Mouse (Mus musculus): ENCODE measurements at regions not wholly inside any gene's neighbourhood (a gene's known extent, or its start where the extent isn't known, plus 50 kb on each side); places are given as distances from the start of the nearest gene placed in this dataset.

- Histone ChIP-seq H3K9ac (replicated peaks) (no peak overlapping the region), H3K27me3 (peaks cover 24% of the 10 kb centered on the region), H3K4me1 (peaks cover 19% of the 10 kb centered on the region), H3K9me3 (no peaks in the 10 kb centered on the region), H3K27ac (replicated peaks) (no peak overlapping the region), H3K4me2 (replicated peaks) (no peak overlapping the region), H3K36me3 (no peaks in the 10 kb centered on the region), H3K4me3 (no peak overlapping the region)
- ATAC-seq (ENCODE audit: low FRiP score, low read depth) = no peak
- WGBS = 25% methylated on average over 13 of the region's 13 CpGs
These were observed 79.2 kb upstream of the Jarid2 start for GRCm38 (mm10) chr13:44650052-44650451.

DNA sequence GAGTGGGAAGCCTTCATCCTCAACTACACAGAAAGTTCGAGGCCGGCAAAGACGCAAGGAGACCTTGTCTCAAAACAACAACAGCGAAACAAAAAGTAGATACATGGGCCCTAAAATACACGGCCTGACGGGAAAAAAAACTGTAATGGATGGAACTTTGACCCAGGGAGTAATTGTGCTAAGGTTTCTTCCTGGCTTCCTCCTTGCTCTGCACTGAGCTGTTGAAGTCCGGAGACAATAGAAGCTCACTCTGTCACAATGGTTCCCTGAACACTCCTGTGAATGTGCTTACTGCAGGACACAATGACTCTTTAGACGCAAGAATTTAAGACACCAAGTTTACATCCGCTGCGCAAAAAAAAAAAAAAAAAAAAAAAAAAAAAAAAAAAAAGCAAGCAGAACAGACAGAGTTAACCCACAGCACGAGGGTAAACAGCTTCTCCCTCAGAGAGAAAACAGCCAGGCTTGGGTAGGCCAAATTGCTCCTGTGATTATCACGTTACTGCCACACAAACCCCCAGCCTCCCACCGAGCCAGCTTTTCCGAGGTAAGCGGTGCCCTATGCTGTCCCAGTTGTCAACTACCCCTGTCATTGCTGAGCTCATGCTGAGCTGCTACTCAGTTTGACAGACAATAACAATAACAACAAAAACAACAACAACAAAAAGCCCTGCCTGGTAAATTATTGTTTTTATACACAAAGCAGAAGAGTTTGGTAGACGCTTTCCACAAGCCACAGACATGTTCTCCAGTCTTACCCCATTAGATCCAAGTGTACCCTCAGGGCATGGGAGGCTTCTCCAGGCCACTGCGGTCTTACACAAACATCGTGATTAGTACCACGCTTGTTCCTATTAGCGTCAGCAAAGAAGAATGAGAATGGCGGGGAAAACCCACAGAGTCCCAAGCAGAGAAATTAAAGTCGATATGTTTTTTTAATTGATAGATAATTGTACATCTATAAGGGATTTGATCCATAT, 77.7 kb upstream of the Jarid2 start:
- ATAC-seq (ENCODE audit: low FRiP score, low read depth) = no peak
- Histone ChIP-seq H3K9me3 (no peaks in the 10 kb centered on the region), H3K9ac (replicated peaks) (no peak overlapping the region), H3K4me1 (peaks cover 19% of the 10 kb centered on the region), H3K27me3 (peaks cover 24% of the 10 kb centered on the region), H3K4me2 (replicated peaks) (no peak overlapping the region; the same call in 1 of the 2 replicates), H3K4me3 (no peak overlapping the region), H3K36me3 (no peaks in the 10 kb centered on the region), H3K27ac (replicated peaks) (no peak overlapping the region)
- 12% methylated on average over 22 of the region's 22 CpGs for WGBS

DNA sequence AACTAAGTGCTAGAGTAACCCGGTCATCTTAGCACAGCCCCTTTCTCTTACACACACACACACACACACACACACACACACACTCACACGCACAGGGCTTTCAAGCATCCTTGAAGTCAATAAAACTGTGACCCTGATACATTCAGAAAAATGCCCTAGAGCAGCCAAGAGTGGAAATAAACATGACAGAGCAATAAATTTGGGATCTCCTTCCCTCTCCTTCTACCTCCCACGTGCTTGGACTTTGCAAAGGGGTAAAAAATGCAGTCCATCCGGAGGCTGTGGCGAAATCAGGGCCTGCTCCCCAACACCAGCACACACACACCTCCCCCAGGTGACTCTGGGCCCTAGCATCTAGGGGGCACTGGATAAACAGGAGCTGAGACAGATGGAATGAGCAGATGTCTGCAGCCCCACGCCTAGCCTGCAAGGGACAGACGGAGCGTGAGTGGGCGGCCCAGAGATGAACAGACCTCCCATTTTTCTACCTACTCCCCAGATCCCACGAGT, 71.3 kb upstream of the Jarid2 start:
- Histone ChIP-seq H3K9ac (replicated peaks) (no peak overlapping the region), H3K4me1 (no peaks in the 10 kb centered on the region), H3K27ac (replicated peaks) (no peak overlapping the region), H3K4me2 (replicated peaks) (no peak overlapping the region), H3K27me3 (peaks cover 5% of the 10 kb centered on the region; the same call in 1 of the 2 replicates), H3K9me3 (no peaks in the 10 kb centered on the region), H3K4me3 (no peak overlapping the region), H3K36me3 (no peaks in the 10 kb centered on the region)
- ATAC-seq (ENCODE audit: low FRiP score, low read depth) = no peak
- WGBS = 74% methylated on average over 10 of the region's 10 CpGs

DNA sequence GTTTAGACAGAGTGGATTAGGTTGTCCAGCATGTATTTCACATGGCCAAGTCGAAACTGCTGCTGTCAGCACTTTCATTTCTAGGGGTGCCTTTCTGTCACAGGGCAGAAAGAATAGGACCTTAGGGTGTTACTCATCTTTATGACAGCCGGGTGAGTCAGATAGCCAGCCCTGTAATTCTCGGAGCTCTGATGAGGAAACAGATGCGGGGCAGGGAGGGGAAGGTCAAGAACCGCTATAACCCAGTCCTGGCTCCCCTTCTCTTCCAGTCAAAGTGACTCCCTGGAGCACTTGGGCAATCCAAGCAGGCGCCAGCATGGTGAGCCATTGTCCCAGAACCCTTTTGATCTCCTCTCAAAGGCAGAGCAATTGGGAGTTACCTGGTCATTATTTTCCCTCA, 69.4 kb upstream of the Jarid2 start:
- Histone ChIP-seq H3K36me3 (no peaks in the 10 kb centered on the region), H3K27ac (replicated peaks) (no peak overlapping the region), H3K4me3 (no peak overlapping the region), H3K9ac (replicated peaks) (no peak overlapping the region), H3K27me3 (peaks cover 5% of the 10 kb centered on the region; the same call in 1 of the 2 replicates), H3K4me2 (replicated peaks) (no peak overlapping the region), H3K9me3 (no peaks in the 10 kb centered on the region), H3K4me1 (no peaks in the 10 kb centered on the region)
- 73% methylated on average over 6 of the region's 6 CpGs for WGBS
- ATAC-seq (ENCODE audit: low FRiP score, low read depth) = no peak

DNA sequence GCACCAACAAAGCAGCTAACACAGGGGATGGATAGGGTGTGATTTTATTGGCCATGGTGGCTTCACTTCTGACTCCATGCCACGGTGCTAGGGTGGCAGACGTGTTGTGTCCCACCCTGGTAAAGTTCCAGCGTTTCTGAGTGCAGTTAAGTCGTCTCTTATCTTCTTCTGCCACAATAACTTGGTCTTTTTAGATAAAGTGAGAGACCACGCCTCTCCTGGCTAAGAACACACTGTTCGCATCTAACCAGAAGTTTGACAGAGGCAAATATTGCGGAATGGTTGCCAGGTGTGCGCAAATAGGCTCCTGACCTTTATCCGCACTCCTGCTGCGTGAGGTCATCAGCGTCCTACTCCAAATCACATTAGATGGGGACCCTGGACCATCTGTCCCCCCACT, 66.2 kb upstream of the Jarid2 start:
- Histone ChIP-seq H3K36me3 (no peaks in the 10 kb centered on the region), H3K4me1 (no peaks in the 10 kb centered on the region), H3K9me3 (no peaks in the 10 kb centered on the region), H3K27me3 (peaks cover 5% of the 10 kb centered on the region; the same call in 1 of the 2 replicates), H3K4me3 (no peak overlapping the region), H3K9ac (replicated peaks) (no peak overlapping the region), H3K4me2 (replicated peaks) (no peak overlapping the region), H3K27ac (replicated peaks) (no peak overlapping the region)
- ATAC-seq (ENCODE audit: low FRiP score, low read depth) = no peak
- WGBS = 87% methylated on average over 11 of the region's 11 CpGs

DNA sequence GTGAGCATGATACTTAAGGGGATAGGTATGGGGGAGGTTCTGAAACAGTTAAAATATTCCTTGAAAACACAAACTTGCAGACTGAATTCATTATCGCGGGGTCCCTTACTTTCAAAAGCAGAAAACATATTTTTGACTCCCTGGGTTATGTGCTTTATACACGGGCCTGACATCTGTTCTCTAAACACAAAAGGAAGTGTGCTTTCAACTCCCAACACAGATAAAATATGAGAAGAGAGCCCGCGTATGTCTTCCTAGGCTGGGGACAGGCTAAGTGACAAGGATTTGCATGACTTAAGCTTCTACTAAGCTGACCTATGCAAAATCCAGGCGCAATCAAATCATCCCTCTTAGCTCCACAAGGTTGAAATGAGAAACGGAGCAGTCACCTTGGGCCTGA, 65.5 kb upstream of the Jarid2 start:
- no peak overlapping the region for H3K4me3 ChIP-seq
- no peak for ATAC-seq (ENCODE audit: low FRiP score, low read depth)
- H3K27ac ChIP-seq (replicated peaks) = no peak overlapping the region
- peaks cover 5% of the 10 kb centered on the region; the same call in 1 of the 2 replicates for H3K27me3 ChIP-seq
- H3K4me2 ChIP-seq (replicated peaks) = no peak overlapping the region
- WGBS = 74% methylated on average over 7 of the region's 7 CpGs
- H3K9ac ChIP-seq (replicated peaks) = no peak overlapping the region
- H3K9me3 ChIP-seq = no peaks in the 10 kb centered on the region
- H3K4me1 ChIP-seq = no peaks in the 10 kb centered on the region
- H3K36me3 ChIP-seq = no peaks in the 10 kb centered on the region

DNA sequence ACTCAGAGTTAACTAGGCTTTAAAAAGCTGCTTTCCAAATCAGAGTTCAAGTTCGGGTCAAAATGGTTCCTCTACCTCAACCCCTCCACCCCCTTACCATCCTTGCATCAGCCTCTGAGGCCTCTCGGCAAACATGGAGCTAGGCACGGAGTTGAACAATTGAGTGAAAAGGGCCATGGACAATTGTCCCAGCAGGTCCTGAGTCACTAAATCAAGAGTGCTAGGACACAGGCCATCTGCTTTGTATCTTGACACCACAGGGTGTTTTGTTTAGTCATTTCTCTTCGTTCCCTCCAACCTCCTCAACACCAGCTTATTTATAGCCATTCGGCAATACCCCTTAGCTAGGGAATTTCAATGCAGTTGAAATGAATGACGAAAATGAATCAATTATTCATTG, 59.5 kb upstream of the Jarid2 start:
- no peak for ATAC-seq (ENCODE audit: low FRiP score, low read depth)
- H3K9ac ChIP-seq (replicated peaks) = no peak overlapping the region
- H3K27me3 ChIP-seq = peaks cover 10% of the 10 kb centered on the region; the same call in 1 of the 2 replicates
- H3K36me3 ChIP-seq = no peaks in the 10 kb centered on the region
- H3K27ac ChIP-seq (replicated peaks) = no peak overlapping the region
- 72% methylated on average over 6 of the region's 6 CpGs for WGBS
- no peak overlapping the region for H3K4me3 ChIP-seq
- no peaks in the 10 kb centered on the region for H3K9me3 ChIP-seq
- peaks cover 4% of the 10 kb centered on the region for H3K4me1 ChIP-seq
- H3K4me2 ChIP-seq (replicated peaks) = no peak overlapping the region

- no peak overlapping the region for H3K4me3 ChIP-seq
- peaks cover 4% of the 10 kb centered on the region for H3K4me1 ChIP-seq
- no peak overlapping the region for H3K27ac ChIP-seq (replicated peaks)
- no peaks in the 10 kb centered on the region for H3K9me3 ChIP-seq
- WGBS = 37% methylated on average over 20 of the region's 20 CpGs
- H3K4me2 ChIP-seq (replicated peaks) = no peak overlapping the region
- H3K9ac ChIP-seq (replicated peaks) = no peak overlapping the region
- no peak for ATAC-seq (ENCODE audit: low FRiP score, low read depth)
- H3K27me3 ChIP-seq = peaks cover 19% of the 10 kb centered on the region
- H3K36me3 ChIP-seq = no peaks in the 10 kb centered on the region
These were observed 55.8 kb upstream of the Jarid2 start for GRCm38 (mm10) chr13:44673337-44673966.

DNA sequence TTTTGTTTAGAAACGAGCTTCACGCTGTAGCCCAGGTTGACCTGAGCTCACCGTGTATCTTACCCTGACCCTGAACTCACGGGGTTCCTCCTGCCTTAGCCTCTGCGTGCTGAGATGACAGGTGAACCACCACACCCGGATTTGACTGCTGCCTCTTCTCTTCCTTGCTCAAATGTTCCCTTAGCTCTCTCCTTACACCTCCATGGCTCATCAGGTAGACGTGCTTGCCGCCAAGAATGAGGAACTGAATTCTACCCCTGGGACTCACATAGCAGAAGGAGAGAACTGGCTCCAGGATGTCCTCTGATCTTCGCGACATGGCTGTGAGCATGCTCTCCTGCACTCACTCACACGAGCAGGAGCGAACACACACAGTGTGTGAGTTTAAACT, 55.3 kb upstream of the Jarid2 start:
- Histone ChIP-seq H3K4me3 (no peak overlapping the region), H3K27ac (replicated peaks) (no peak overlapping the region), H3K27me3 (peaks cover 19% of the 10 kb centered on the region), H3K9ac (replicated peaks) (no peak overlapping the region), H3K9me3 (no peaks in the 10 kb centered on the region), H3K4me1 (peaks cover 4% of the 10 kb centered on the region), H3K4me2 (replicated peaks) (no peak overlapping the region), H3K36me3 (no peaks in the 10 kb centered on the region)
- no peak for ATAC-seq (ENCODE audit: low FRiP score, low read depth)
- WGBS = 40% methylated on average over 12 of the region's 12 CpGs

DNA sequence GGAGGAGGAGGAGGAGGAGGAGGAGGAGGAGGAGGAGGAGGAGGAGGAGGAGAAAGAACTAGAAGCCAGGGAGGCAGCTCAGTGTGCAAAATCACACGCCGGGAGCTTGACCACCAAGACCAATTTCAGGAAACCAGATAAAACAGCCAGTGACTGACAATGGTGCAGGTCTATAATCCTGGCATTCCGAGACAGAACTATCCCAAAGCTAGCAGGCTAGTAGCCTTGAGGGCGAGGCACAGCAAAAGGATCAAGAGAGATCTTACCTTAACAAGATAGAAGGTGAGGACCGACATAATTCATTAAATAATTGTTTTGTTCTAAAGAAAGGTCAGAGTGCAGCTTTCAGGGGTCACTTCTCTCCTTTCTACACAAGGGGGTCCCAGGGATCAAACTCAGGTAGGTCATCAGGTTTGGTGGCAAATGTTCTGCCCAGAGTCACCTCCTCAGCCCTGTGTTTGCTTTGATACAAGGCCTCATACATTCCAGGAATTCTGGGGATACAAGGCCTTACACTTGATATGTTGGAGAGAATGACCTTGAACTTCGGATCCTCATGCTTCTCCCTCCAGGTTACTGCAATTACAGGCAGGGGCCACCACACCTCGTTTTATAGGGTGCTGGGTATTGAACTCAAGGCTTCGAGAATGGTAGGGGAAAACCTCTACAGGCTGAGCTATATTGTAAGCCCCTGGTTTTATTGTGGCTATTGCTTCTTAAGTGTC, 54.2 kb upstream of the Jarid2 start:
- 82% methylated on average over 8 of the region's 8 CpGs for WGBS
- Histone ChIP-seq H3K36me3 (no peaks in the 10 kb centered on the region), H3K27ac (replicated peaks) (no peak overlapping the region), H3K4me2 (replicated peaks) (no peak overlapping the region), H3K9me3 (no peaks in the 10 kb centered on the region), H3K4me3 (no peak overlapping the region), H3K27me3 (peaks cover 19% of the 10 kb centered on the region), H3K9ac (replicated peaks) (no peak overlapping the region), H3K4me1 (peaks cover 4% of the 10 kb centered on the region)
- no peak for ATAC-seq (ENCODE audit: low FRiP score, low read depth)

- Histone ChIP-seq H3K4me2 (replicated peaks) (no peak overlapping the region), H3K4me3 (no peak overlapping the region), H3K36me3 (no peaks in the 10 kb centered on the region), H3K9me3 (no peaks in the 10 kb centered on the region), H3K27ac (replicated peaks) (no peak overlapping the region), H3K4me1 (peaks cover 4% of the 10 kb centered on the region), H3K9ac (replicated peaks) (no peak overlapping the region), H3K27me3 (peaks cover 19% of the 10 kb centered on the region)
- no peak for ATAC-seq (ENCODE audit: low FRiP score, low read depth)
- WGBS = 87% methylated on average over 6 of the region's 6 CpGs
These were observed 53.2 kb upstream of the Jarid2 start for GRCm38 (mm10) chr13:44676041-44676440.

DNA sequence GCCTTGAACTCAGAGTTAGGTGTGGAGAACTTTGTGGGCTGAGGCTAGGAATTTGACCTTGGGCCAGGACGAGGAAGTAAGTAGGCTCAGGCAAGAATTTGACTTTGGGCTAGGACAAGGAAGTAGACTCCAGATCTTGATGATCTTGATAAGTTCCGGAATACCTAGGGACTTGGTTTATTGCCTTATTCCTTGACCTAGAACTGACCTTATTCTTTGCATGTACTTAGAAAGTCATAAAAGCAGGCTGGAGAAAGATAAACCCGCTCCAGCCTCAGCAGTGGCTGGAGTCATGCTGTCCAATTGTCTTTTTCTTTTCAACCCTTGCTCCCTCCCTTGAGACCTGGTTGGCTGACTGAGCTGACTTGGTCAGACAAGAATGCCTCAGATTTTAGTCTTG, 51.2 kb upstream of the Jarid2 start:
- Histone ChIP-seq H3K9ac (replicated peaks) (no peak overlapping the region), H3K4me1 (peaks cover 4% of the 10 kb centered on the region)

More for the DNA sequence above, 51.2 kb upstream of the Jarid2 start:
- Histone ChIP-seq H3K27ac (replicated peaks) (no peak overlapping the region), H3K27me3 (peaks cover 19% of the 10 kb centered on the region), H3K4me2 (replicated peaks) (no peak overlapping the region), H3K9me3 (no peaks in the 10 kb centered on the region), H3K36me3 (no peaks in the 10 kb centered on the region), H3K4me3 (no peak overlapping the region)
- no peak for ATAC-seq (ENCODE audit: low FRiP score, low read depth)
- 73% methylated on average over 3 of the region's 3 CpGs for WGBS

All from midbrain, embryonic 12.5 days (tissue).